Mouse (Mus musculus) kidney, adult 9 months (tissue): Measurements from ENCODE around the gene Cela1.
A peak's percentile ranks its signal among the peaks of the same experiment; 100 is the strongest.

ENCODE experiments used
- DNase-seq: peaks from one replicate; pipeline ENCODE4 v3.0.0; 2022

Gene Cela1

DNA sequence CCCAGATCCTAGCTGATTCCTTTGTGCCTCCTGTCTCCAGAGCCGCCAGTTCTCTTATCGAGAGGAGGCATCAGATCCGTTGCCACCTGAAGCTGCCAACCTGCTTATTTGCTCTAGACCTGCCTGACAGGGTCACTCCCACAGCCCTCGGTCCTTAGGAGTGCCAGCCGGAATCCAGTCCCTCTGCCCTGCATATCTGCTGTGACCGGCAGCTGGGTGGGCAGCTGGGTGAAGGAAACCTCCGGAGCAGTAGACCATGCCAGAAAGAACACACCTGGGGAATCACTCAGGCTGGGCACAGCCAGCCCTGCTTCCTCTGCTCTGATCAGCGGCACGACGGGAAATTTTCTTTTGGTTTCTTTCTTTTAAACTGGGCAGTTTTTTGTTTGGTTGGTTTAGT is 54.4 kb downstream of the Cela1 start:
- DNase-seq, result peak; percentile 20

DNA sequence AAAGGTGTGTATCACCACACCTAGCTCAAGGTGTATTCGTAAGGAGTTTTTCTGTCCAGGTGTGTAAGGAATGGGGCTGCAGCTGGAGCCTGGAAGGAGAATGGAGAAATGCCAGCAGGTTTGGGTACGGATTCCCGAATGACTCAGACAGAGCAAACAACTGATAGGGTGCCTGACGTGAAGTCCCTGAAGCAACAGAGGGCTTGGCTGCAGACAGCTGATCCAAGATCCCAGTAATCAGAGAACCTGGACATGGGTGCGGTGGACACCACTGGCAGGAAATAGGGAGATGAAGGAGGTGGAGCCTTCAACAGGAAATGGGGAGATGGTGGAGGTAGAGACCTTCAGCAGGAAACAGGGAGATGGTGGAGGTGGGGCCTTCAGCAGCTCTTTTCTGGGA is 55.4 kb downstream of the Cela1 start:
- DNase-seq, result no peak

DNA sequence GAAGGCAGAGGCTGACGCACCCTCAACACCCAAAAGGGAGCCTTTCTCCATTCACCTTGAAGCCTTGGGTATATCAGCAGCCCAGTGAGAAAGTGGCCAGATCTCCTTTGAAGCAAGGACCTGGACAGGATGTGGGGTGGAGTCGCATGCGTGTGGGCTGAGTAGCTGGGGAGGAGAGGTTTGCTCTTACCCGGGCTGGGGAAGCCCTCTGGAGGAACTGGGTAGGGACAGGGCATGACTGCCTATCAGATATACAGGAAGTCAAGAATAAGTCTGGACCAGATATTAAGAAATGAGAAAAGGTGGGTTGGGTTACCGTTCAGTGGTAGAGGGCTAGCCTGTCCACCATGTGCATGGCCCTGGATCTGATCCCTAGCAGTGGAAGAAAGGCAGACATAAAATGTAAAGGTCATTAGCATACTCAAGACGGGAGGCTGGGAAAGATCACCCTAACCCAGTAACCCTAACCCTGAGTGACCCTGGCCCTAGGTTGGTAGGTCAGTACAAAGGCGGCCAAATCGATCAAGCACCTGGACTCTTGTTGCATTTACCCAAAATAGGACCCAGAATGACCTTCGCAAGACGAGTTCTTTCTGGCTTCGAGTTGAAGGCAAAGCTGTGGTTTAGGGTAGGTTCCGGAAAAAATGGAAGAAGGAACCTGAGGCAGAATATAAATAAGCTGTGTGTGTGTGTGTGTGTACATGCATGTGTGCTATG is 56.1 kb downstream of the Cela1 start:
- DNase-seq, result no peak

DNA sequence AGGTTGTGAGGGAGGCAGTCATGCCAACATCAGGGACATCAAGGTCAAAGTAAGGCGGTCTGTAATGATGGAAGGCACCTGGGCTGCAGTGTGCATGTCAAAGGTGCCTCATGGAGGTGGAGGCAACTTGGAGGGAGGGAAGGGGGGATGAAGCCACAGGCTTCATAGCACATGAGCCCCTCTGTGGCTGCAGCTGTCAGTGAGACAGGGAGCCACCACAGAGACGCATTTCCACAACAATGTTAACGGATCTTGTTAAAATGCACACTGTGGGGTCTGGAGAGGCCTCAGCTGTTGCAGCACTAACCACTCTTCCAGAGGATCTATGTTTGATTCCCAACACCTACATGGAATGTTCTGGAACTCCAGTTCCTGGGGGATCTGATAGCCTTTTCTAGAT is 57.6 kb downstream of the Cela1 start:
- DNase-seq, result no peak

- DNase-seq, result peak; percentile 37
Observed at GRCm38 (mm10) chr15:100628797-100629196, 58.9 kb downstream of the Cela1 start.

- no peak for DNase-seq
Observed at GRCm38 (mm10) chr15:100627774-100628370, 59.8 kb downstream of the Cela1 start.

DNA sequence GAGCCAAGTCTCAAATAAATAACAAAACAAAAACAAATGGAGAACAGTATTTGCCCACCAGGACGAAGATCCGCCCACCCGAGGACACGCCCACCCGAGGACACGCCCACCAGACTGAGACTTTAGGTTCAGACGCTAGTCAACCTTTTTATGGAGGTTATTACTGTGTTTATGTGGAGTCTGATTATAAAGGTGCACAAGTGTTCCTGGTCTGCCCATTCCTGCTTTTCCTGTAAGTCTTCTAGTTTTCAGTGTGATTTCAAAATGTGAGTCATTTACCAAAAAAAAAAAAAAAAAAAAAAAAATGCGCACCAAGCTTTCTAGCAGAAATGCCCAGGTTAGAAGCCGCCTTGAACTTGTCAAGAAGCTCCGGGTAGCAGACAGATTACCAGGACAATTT is 60.4 kb downstream of the Cela1 start:
- DNase-seq, result no peak

- DNase-seq, result no peak
Observed at GRCm38 (mm10) chr15:100624435-100624834, 63.3 kb downstream of the Cela1 start.
